Mouse (Mus musculus) urinary bladder, postnatal 14 days (tissue): Measurements from ENCODE around the gene G3bp1.

Experiments used
- DNase-seq: peaks from one replicate; pipeline ENCODE4 v3.0.0; 2021; ENCODE audit warnings: low spot score

G3bp1 gene

GRCm38 (mm10) chr11:55464707-55465106 lies 4.8 kb upstream of the G3bp1 start:
- DNase-seq, result no peak

DNA sequence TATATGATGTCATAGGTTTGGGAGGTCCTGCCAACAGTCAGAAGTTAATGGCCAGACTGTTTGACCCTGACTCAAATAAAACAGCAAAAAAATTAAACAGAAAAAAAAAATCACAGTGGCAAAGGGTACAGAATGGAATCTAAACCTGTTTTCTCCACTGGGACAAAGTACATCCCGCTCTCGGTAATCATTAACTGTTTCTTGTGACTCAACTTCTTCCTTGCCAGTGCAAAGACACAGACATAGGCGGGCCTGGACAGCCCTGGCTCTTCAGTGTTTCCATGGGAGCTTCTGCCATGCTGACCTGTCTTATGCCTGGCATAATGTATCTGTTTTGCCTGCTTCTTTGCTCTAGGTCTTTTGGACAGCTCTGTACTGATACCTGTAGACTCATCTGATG lies 4.3 kb upstream of the G3bp1 start:
- no peak for DNase-seq

GRCm38 (mm10) chr11:55468012-55468411 lies 1.5 kb upstream of the G3bp1 start:
- peak; percentile 56 for DNase-seq

- DNase-seq, result no peak
Observed at GRCm38 (mm10) chr11:55468611-55469047, 856 bp upstream of the G3bp1 start.

- peak; percentile 15 for DNase-seq
Observed at GRCm38 (mm10) chr11:55469923-55470691, 622 bp downstream of the G3bp1 start.

DNA sequence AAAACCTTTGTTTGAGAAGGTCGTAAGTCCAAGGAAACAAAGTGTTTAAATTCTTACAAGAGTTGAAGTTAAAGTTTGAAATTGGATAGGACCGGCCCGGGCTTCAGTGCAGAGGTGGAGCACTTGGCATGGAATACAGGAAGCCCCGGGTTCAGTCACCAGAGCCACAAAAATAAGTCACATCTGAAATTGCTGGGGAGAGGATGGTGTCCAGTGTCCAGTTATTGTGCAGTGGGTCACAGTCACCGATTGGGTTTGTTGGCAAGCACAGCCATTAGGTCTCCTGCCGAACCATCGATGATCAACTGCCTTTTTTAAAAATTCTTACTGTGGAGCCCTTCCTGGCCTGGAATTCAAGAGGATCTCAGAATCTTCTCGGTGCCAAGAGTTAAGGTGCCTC lies 1.3 kb downstream of the G3bp1 start:
- DNase-seq, result no peak

DNA sequence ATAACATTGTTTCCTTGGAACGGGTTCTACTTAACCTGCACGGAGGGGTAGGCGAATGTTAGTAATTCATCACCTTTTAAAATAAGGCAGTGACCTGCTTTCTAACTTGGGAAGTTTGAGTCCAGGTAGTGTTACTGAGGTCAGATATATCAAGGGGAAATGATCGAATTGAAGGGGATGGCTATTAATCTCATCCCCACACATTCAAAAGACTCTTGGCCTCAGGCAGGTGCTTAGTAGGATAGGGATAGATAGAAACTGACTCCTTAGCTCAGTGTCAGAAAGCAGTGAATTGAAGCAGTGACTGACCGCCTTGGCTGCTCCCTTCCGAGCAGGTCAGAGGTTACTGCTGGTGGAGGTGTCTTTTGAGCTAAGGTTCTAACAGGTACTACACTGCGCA lies 2.0 kb downstream of the G3bp1 start:
- no peak for DNase-seq

DNA sequence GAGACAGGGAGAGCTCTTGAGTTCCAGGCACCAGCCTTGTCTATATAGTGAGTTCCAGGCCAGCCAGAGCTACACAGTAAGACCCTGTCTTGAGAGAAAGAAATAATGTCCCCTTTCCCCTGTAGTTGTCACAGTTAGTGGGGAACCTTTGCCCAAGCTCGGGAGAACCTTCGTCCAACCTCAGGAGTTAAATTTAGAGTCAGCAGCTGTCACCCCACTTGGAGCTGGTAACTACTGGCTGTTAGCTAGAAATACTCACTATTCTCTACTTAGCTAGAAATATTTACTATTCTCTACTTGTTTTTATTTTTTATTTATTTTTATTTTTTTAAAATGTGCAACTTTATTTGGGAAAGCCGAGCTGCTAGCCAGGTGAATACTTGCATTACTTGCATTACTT lies 3.7 kb downstream of the G3bp1 start:
- DNase-seq, result no peak

- DNase-seq, result no peak
Observed at GRCm38 (mm10) chr11:55485443-55485842, 16.0 kb downstream of the G3bp1 start.

DNA sequence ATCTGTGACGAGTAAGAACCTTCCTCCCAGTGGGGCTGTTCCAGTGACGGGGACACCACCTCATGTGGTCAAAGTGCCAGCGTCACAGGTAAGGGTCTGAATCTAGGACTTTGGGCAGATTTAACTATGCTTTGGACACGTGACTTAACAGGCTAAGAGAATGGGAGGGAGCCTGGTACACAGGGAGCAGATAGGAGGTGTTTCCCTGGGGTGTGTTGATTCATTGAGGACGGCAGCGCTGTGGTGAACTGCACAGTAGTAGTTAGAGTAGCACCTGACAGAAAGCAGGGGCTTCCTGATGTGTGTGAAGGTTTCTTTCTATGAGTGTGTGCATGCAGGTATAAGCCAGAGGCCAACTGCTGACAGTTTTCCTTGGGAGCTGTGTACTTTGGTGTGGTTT lies 26.7 kb downstream of the G3bp1 start:
- no peak for DNase-seq

- peak; percentile 32 for DNase-seq
Observed at GRCm38 (mm10) chr11:55497885-55498284, 28.4 kb downstream of the G3bp1 start.

GRCm38 (mm10) chr11:55501955-55502531 lies 32.6 kb downstream of the G3bp1 start:
- DNase-seq, result no peak

- DNase-seq, result no peak
Observed at GRCm38 (mm10) chr11:55502886-55503285, 33.4 kb downstream of the G3bp1 start.

DNA sequence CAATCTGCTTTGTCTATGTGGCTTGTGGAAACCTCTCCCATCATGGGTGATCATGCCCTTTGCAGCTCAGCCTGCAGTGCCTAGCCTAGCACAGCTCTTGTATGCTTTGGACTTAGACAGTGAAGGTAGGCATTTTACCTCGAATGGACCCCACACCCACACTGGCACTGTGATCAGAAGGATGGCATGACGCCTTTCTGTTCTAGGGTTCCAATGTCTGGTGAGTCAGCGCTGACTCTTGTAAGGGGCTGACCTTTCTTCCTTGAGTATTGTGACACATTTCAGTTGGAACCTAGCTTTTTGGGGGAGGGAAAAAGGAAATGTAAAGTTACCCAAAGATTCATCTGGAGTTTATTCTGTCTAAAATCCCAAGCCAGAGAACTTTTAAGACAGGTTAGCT lies 36.0 kb downstream of the G3bp1 start:
- DNase-seq, result no peak

DNA sequence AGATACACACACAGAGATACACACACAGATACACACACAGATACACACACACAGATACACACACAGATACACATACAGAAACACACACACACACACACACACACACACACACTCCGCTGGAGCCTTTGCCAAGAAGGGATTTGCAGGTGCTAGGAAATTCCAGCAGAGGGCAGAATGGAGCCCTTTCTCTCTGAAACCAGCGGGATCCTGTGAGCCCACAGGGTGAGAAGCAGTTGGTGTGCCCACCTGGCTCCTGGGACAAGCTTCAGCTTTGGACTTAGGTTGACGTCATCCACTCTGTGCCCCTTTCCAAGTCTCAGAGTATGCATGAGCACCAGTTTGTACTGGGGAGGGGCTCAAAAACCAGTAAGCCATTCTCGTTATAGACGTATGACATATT lies 41.9 kb downstream of the G3bp1 start:
- DNase-seq, result no peak

- no peak for DNase-seq
Observed at GRCm38 (mm10) chr11:55517666-55518065, 48.2 kb downstream of the G3bp1 start.

- peak; percentile 59 for DNase-seq
Observed at GRCm38 (mm10) chr11:55518806-55519674, 49.6 kb downstream of the G3bp1 start.

DNA sequence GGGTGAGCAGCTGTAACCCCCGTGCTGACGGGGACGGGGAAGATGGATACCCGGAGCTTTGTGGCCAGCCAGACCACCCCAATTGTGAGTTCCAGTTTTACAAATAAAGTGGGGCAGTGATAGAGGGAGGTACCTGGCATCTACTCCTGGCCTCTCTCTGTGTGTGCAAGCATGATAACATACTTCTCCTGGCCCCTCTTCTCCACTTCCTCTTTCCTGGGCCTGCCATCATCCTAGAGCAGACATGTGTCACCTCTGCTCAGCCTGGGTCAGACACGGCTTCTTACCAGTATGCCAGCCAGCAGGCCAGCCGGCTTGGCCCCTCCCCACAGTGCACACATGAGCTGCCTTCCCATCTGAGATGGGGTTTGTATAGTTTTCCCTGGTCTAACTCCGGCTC lies 61.3 kb downstream of the G3bp1 start:
- no peak for DNase-seq

GRCm38 (mm10) chr11:55533378-55533777 lies 63.9 kb downstream of the G3bp1 start:
- no peak for DNase-seq

- DNase-seq, result no peak
Observed at GRCm38 (mm10) chr11:55534766-55535165, 65.3 kb downstream of the G3bp1 start.

- DNase-seq, result no peak
Observed at GRCm38 (mm10) chr11:55542128-55542527, 72.6 kb downstream of the G3bp1 start.

DNA sequence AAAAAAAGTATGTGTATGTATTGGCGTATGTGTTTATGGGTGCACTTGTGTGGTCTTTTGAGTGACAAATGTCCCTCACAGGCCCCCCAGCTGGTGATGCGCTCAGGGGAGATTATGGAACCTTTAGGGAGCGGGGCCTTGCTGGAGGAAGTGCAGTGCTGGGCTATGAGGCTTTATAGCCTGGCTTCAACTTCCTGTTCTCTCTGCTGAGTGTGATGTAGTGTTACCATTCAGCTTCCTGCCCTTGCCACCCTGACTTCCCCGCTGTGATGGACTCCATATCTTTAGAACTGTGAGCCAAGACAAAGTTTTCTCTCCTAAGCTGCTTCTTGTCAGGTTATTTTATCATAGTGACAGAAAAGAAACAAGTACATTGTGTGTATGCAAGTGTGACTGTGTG lies 73.2 kb downstream of the G3bp1 start:
- no peak for DNase-seq

GRCm38 (mm10) chr11:55545690-55546089 lies 76.2 kb downstream of the G3bp1 start:
- DNase-seq, result no peak
